Mouse (Mus musculus): ENCODE results near the gene Tmem144.

The Tmem144 gene

DNA sequence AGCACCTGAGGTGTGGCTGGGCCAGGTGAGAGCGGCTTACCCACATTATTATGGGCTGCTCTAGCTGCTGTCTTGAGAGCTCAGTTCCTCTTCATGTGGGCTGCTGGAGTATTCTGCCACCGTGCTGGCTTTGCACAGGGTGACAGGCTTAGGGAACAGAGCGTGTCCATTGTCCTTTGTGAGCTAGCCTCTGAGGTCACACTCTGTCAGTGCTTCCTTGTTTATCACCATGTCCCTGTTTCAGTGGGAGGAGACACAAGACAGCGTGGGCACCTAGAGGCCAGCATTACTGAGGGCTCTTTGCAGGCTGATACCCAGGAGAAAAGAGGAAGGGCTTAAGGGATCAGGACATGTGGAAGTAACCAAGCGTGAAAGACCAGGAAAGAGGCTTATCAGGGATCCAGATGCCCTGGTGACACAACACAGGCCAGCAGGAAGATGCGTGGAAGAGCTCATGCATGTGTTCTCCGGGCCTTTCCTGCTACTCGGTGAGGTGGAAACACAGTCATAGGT lies at the start of gene Tmem144:
Tmem144 (minus strand) TSS at position 120 of the 513 bp plus-strand sequence.
- DNase-seq, result no peak

DNA sequence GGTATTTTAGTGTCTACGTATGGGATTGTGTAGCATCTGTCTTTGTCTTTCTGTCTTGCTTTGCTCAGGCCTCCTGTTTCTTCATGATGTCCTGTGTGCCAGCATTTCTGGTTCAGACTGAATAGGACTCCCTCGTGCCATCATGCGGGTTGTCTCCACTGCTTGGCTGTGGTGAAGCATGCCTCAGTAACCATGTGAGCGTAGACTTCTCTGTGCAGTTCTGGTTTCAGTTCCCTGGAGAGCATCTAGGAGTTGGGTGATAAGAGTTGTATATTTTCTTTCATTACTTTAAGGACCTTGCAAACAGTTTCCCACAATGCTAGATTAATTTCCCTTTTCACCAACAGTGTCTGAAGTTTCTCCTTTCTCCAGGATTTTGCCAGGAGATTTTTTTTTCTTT lies 49.2 kb upstream of the Tmem144 start:
- DNase-seq, result no peak

DNA sequence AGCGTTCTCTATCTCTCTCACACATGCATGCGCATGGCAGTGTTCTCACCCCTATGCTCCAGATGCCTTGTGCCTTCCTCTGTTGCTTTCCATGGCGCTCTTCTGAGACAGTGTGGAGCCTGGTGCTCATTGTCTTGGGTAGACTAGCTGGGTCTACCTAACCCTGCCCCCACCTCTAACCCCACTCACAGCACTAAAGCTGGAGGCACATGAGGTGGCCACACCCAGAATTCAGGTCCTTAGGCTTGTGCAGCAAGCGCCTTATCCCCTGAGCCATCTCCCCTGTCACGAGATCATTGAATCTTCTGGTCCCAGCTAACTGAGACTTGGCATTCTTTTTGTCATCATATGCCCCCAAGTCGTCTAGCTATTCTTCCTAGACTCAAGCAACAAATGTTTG lies 48.7 kb upstream of the Tmem144 start:
- no peak for DNase-seq

DNA sequence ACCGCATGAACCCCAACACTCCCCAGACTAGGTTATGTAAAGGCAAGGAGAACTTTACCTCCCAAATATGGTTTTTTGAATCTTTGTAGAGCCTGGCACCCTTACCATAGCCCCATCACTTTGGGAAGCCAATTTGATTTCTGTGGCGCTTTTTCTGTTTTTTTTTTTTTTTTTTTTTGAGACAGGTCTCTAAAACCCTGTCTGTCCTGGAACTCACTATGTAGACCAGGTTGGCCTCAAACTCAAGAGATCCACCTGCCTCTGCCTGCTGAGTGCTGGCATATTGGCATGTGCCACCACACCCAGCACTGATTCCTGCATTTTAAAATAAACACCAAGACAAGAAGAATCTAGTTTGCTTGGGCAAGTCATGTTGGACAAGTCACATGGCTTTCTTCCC lies 47.9 kb upstream of the Tmem144 start:
- DNase-seq, result no peak

DNA sequence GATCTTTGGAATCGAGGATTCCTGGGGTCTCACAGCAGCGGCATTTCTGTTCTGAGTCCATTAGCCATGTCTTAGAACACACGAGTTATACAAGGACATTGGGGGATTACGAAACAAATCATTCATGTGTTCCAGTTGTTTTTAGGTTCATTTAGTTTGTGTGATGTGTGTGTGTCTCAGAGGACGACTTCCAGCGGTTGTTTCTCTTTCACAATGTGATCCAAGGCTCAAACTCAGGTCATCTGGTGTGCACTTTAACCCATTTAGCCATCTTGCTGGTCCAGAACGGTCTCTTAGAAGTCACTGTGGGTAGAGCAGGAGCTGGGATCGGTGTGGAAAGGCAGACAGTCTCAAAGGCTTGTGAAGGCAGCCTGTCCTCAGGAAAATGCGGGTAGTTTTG lies 47.3 kb upstream of the Tmem144 start:
- DNase-seq, result no peak

DNA sequence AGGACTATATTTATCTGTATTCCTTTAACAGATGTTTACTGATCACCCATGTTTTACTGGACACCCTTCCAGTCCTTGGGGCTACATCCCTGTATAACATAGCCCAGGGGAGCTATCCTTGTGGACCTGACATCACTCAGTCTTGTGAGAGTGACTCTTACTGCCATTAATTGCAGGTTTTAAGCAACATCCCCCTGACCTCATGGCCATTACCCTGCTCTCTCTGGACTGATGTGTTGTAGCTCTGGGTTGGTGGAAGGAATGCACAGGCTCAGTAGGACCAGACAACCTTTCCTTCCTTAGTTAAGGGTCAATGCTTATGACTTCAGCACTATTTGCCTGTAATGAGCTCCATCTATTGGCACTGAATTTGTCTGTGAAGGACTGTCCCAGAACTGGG lies 45.9 kb upstream of the Tmem144 start:
- no peak for DNase-seq

DNA sequence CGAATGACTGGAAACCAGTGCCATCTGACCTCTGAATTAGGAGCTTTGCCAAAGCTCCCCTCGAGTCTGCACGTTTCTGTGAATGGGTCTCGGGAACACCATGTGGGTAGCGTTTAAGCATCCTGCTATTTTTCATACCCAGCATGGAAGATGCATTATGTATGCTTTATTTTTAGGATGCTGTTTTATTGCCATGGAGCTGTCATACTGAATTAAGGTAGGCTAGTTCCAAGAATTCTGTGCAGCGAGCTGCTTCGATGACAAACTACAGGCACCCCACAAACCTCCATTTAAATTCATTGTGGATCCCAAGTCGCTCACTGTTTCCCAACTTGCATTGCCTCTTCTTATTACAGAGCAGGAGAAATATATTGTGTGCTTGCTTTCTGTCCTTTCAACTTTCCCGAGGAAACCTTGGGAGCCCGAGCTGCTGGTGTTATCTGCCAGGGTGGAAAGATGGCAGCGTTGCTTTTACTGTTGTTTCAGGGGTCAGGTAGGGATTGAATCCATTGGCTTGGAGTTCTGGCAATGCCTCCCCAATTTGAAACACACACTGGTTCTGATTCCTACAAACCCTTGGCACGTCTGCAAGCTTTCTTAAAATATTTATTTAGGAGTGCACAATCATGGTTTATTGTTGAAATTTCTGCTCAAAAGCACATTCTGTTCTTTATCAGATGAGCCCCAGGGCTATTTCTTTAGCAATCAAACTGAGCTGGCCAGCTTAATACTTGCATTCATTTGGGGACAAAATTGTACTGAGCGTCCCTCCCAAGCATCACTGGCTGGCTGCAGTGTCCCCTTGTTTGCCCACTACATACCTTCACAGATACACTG lies 45.2 kb upstream of the Tmem144 start:
- DNase-seq, result no peak

DNA sequence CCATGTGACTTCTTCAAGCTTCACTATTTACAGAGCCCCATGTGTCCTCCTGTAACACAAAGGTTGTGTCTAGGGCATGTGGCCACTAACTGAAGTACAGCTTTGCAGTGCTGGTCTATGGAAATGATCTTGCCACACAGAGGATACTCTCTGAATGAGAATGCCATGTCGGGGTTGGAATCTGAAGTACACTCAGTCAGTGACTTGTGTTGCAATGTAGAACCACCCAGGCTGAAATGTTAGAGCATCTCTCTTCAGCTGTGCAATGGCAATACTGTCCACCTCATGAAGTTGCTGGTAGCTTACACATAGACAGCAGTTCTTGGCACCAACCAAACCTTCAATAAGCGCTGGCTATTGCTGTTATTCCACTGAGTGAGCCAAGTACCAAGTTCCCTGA lies 35.4 kb upstream of the Tmem144 start:
- no peak for DNase-seq

DNA sequence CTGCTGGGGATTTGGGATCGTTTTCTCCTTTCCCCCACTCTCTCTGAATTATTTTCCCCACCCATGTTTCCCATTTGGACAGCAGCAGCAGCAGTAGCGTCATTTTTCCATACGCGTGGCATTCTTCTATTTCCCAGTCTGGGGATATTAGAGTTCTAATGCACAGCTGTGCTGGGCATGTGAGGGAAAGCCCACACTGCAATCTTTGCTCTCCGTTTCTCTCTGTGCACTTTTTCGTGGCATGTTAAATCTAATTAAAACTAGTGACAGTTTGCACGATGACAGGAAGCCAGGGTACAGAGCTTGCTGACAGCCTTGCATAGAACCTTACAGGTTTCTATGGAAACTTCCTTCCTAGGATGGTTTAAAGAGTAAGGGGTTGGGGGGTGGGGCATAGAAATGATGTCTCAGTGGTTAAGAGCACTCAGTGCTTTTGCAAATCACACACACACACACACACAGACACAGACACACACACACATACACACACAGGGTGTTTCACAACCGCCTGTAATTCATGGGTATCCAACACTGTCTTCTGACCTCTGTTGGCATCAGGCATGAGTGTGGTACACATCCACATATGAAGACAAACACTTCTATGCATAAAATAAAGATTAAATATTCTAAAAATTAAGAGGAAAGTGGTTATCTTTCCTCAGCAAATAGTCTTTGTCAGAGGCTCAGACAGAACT lies 34.7 kb upstream of the Tmem144 start:
- DNase-seq, result no peak

DNA sequence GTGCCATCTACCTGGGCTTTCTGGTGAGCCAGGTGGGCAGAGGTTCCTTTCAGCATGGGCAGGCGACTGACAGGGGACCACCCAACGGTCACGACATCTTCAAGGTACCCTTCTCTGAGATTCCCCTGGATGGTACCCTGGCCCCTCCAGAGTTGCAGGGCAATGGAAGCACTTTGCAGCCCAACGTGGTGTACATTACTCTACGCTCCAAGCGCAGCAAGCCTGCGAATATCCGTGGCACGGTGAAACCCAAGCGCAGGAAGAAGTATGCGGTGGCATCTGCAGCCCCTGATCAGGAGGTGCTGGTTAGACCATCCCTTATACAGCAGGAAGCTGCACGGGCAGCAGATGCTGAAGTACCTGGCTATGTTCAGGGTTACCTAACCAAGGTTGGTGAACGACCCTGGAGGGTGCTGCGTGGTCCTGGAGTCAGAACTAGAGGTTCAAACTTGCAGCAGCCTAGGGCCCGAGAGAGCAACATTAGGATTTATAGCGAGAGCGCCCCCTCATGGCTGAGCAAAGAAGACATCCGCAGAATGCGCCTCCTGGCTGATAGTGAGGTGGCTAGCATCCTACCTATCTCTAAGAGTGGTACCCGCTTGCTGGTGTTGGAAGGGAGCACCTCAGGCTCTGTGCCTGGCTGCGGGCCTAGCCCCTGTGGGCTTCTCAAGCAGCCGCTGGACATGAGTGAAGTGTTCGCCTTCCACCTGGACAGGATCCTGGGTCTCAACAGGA lies 34.0 kb upstream of the Tmem144 start:
- peak; percentile 12 for DNase-seq

DNA sequence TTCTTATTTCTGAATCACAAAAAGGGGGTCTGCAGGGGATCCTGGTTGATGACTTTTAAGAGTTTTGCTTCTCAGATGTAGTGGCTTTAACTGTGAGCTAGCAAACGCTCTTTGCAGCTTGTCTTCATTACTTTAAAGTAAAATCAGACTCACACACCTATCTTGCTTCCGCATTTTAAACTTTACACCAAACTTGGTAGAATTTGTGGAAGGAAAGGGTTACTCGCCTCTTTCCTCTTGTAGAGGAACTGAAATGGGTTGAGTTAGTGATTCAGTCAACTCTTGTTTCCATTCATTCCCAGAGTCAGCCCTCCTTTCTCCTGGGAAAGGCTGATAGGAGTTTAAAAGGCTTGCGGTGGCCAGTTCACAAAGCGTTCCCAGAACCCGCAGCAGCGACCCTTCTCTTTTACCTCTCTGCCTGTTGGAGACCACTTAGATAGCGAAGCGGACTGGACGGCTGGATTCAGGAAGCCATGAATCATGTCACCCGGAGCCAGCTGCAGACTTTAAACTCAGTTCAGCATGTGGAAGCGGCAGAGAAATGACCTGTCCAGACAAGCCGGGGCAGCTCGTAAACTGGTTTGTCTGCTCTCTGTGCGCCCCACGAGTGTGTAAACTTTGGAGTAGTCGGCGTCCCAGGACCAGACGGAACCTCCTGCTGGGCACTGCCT lies 33.2 kb upstream of the Tmem144 start:
- DNase-seq, result no peak

DNA sequence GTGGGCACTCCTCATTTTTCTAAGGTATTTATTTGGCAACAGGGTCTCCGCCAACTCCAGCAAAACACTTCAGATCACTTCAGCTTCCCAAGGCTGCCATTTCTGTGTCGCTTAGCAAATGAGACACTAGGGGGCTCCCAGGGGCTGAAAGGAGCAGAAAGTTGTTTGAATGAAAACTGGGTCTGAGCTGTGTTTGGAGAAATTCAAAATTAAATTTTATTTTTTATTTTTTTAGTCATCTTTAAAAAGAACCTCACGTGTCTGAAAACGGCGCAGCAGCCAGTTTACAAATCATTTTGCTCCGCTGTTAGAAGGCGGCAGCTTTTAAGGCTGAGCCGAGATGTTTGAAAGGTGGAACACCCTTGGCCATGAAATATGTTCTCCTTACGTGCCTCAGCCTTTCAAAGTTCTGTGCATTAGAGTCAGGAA lies 32.2 kb upstream of the Tmem144 start:
- peak; percentile 19 for DNase-seq

DNA sequence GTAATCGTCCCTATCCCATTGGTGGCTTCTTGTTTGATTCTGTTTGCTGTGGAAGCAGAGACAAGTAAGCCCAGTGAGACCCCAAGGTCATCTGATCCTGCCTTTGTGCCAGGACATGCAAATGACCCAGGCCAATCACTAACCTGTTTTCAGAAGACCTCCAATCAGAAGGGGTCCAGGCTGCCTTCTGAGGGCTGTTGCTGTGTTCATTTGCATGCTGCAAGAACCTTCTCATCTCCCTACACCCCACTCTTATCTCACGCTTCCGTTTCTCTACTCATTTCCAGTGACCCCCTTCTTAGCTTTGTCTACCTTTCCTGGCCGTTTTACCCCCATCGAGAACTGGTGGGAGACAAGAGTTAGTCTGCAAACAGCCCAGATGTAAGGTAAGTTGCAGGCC lies 31.7 kb upstream of the Tmem144 start, which contains the start of gene Fam198b:
Fam198b (plus strand) TSS at position 229 of the 400 bp plus-strand sequence.
- DNase-seq, result no peak

DNA sequence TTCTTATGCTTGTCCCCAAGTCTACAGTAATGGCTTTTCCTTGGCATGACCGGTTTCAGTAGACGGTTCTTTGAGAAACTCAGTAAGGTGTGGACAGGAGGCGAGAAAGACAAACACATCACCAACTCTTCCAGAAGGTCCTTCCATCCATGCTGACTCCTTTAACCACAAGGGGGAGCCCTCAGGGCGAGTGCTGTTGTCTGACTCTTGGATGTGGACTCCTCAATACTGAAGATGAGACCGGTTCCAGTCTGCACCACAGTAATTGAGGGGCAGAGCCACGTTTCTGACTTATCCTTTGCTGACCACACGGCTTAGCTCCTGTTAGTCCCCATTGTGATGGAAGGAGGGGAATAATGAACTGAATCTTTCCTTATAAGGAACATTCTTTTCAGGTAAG lies 30.5 kb upstream of the Tmem144 start:
- DNase-seq, result peak; percentile 52

DNA sequence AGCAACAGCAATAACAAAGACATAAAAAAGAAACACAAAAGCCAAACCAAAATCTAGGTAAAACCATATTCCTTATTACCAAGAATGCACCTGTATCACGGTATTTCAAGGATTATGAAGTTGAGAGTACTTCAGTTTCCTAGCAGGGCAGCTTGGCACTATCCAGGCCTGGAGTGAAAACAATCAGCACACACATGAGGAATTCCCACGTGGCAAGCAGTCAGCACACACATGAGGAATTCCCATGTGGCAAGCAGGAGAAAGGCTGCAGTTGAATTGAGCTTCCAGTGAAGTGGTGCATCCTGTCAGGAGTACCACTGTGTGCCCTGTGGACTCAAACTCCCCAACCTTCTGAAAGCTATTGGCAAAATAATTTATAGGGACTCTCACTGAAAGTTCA lies 29.1 kb upstream of the Tmem144 start:
- no peak for DNase-seq

DNA sequence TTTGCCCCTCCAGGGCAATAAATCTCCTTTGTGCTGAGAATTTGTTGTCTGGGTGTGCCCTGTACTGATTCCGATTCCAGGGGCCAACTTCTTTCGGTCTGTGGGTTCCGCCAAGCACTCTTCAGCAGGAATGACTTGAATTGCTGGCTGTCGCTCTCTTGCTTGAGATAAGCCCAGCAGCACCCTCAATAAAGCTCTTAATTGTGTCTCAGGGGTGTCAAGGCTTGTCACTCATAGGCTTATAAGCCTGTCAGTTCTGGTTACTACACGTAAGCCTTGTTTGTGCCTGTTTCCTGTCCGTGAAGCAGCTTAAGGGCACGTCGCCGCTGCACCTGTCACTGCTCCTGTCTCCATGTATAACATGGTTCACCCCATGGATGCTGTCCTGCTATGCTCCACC lies 26.7 kb upstream of the Tmem144 start:
- DNase-seq, result no peak

DNA sequence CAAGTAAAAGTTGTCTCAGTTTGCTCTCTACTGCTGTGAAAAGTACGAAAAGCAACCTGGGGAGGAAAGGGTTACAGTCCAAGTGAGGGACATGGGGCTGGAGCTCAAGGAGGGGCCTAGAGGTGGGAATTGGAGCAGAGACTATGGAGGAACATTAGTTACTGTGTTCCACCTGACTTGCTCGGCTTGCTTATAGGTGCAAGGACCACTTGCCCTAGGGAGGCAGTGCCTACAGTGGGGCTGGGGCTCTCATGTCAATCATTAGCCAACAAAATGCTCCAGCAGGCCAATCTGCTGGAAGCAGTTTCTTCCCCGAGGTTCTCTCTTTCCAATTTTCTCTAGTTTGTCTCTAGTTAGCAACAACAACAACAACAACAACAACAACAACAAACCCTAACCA lies 25.8 kb upstream of the Tmem144 start:
- no peak for DNase-seq

DNA sequence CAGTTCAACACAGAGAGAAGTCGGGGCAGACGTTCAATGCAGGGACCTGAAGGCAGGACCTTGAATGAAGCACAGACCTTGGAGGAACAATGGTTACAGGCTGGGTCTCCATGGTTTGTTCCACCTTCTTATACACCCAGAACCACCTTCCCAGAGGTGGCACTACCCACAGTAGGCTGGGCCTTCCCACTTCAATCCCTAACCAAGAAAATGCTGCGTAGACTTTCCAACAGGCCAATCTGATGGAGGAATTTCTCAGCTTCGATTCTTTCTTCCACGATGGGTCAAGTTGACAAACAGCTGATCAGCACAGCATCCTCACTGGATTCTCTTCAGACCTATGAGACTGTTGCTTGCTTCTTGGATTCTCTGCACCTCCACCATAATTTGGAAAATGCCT lies 22.9 kb upstream of the Tmem144 start:
- DNase-seq, result no peak

DNA sequence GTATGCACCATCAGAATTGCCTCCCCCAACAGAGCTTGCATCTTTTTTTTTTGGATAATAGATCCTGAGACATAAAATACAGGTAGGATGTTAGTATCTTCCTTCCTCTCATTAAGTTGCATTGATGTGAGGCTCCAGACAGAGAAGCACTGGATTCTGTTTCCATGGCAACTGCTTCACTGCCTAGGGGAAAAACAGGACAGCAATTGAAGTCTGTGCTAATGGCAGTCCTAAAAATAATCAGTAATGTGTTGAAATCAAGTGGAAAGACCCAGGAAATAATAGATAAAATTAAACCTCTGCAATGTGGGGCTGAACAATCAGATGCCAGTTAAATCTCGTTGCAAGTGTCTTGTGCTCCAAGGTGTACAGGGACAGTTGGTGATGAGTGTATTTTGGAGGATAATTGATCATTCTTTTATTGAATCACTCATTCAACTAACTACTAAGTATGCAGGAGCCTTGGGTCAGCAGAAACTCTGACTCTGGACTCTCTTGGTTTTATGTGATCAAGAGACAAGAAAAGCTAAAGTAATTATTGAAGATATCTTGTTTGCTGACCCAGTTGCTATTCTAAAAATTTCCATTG lies 14.6 kb upstream of the Tmem144 start:
- DNase-seq, result no peak

DNA sequence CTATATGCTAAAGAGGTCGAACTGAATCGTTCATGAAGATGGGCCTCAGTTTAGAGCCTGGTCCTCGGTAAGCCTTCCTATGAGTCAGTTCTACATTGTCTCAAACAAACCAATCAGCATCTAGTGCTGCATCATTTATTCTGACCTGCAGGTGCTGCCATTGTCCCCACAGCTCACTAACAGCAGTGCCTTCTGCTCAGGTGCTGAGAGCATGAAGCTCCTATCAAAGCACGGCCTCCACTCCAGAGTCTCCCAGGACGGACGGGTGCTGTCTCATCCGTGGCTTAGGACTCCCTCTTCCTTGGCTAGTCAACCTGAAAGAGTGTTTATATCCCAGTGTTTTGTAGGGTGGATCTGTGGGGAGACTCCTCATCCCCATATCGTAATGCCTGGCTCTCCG lies 14.0 kb upstream of the Tmem144 start:
- no peak for DNase-seq

DNA sequence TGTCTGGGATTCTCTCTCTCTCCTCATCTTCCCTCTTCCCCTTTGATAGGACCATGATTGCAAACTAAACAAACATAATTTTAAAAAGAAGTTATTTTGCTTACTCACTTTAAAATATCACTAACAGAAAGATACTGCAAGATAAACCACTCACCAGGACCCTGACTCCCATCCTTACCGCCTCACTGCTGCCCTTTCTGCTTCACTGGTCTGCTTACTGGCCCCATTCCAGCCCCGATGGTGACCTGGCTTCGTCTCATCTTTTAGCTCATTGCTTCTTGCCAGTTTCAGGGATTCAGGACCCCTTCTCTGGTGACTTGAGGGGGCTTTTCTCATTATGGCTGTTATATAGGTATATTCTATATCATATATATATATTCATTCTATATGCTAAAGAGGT lies 13.5 kb upstream of the Tmem144 start:
- DNase-seq, result no peak

DNA sequence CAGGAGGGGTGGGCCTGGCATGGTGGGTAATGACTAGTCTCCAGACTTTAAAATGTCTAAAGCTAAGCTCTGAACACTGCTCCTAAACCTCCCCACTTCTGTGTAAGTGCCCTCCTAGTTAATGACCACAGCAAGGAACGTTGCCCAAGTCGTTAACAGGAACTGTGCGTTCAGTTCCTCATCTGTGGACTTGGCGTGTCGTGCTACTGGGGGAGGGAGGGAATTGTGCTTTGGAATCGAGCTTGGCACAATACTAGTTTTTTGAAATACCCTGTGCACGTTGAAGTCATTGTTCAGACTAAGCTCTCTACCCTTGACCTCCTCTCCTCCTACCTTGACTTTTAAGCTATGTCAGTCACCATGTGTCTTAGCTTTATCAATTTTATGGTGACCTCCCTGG lies 12.3 kb upstream of the Tmem144 start:
- no peak for DNase-seq

DNA sequence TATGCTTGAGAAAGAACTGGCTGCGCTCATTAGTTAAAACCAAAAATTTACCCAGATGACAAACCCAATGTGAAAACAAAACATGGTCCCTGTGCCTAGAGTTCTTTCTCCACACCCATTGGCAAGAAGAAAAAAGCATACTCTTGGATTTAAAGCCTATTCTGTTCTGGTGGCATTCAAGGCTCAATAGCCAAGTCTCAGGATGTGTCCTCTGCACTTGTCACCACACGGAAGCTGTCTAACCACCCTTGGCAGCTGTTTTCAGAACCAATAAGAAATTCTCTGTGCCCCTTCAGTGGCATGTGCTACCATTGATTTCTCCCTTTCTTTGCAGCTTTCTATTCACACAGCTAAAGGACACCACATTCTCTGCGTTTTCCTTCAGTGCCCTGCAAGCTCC lies 5.6 kb upstream of the Tmem144 start:
- no peak for DNase-seq
